Mouse (Mus musculus): Measurements from ENCODE around the gene Otop2.
A peak's percentile ranks its signal among the peaks of the same experiment; 100 is the strongest.

The Otop2 gene

GRCm38 (mm10) chr11:115275954-115276353 is 31.0 kb upstream of the Otop2 start:
- no peak for DNase-seq (ENCODE audit: inconsistent ontology term)

DNA sequence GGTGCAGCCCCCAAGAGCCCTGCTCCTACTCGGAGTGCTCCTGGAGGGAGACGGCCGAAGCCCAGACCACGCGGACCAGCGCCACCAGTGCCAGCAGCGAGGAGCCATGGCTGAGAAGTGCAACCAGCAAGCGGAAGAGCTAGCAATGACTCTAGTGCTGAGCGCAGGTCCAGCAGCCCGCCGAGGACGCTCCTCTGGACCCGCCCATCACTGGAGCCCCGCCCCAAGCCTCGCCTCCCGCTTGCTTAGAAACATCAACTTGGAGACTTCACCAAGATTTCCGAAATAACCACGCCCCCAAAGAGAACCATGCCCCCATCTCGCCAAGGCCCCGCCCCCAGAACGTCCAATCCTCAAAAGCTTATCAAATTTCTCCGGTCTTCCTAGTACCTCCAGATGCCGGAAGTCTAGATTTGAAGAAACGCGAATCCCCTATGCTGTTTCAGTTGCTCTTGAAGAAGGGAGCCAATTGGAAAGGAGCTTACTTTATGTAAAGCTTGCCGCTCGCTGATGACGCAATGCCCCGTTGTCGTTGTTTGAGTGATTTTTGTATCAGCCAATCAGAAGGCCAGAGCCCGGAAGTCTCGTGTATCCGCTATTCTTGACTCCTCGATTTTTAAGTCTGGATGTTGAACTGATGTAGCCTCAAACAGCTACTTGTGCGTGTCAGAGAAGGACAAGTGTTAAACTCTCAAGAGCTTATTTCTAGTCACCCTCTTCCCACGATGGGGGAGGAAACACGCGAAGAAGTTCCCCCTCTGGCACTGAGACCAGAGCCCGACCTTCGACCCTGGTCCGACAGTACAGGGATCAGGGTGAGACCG is 30.0 kb upstream of the Otop2 start, which contains the start of gene Fdxr:
Gene Fdxr (minus strand): TSS at position 271 of the 824 bp plus-strand sequence.
- DNase-seq (ENCODE audit: inconsistent ontology term) = peak; percentile 100

GRCm38 (mm10) chr11:115277604-115277975 is 29.4 kb upstream of the Otop2 start:
- DNase-seq (ENCODE audit: inconsistent ontology term) = no peak

DNA sequence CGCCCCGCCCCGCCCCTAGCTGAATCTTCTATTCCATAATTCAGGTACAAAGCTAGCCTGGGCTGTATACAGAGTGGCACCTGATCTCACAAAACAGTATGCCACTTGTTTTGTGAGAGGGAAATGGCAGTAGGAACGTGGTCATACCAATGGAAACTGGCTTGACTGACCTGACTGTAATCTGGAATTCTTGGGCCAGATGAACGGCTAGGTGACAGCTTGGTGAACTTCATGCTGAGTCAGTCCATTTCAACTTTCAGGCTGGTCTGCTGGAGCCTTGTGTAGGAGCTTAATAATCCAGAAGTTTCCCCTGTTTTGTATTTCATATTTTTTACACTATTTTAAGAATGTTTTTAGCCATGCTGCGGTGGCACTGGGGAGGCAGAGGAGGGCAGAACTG is 28.8 kb upstream of the Otop2 start:
- DNase-seq (ENCODE audit: inconsistent ontology term) = no peak

- no peak for DNase-seq (ENCODE audit: inconsistent ontology term)
Observed at GRCm38 (mm10) chr11:115279726-115280125, 27.2 kb upstream of the Otop2 start.

DNA sequence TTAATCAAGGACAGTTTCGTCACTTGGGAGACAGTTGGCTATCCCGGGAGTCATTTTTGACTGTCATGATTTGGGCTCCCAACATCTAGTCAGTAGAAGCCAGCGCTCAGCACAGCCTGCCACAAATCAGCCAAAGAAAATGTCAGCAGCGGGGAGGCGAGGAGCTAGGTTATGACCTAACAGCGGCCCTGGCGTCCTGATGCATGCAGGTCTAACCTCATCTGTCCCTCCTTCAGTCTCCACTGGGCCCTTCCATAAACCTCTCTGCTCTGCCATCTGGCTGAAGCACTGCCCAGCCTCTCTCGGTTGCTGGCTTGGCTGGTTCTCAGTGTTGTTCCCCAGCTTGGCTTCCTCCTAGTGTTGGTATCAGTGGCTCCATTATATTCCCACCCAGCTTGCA is 24.7 kb upstream of the Otop2 start:
- DNase-seq (ENCODE audit: inconsistent ontology term) = peak; percentile 31

- DNase-seq (ENCODE audit: inconsistent ontology term) = peak; percentile 47
Observed at GRCm38 (mm10) chr11:115282723-115283485, 24.1 kb upstream of the Otop2 start.

- no peak for DNase-seq (ENCODE audit: inconsistent ontology term)
Observed at GRCm38 (mm10) chr11:115283486-115283765, 23.5 kb upstream of the Otop2 start.

DNA sequence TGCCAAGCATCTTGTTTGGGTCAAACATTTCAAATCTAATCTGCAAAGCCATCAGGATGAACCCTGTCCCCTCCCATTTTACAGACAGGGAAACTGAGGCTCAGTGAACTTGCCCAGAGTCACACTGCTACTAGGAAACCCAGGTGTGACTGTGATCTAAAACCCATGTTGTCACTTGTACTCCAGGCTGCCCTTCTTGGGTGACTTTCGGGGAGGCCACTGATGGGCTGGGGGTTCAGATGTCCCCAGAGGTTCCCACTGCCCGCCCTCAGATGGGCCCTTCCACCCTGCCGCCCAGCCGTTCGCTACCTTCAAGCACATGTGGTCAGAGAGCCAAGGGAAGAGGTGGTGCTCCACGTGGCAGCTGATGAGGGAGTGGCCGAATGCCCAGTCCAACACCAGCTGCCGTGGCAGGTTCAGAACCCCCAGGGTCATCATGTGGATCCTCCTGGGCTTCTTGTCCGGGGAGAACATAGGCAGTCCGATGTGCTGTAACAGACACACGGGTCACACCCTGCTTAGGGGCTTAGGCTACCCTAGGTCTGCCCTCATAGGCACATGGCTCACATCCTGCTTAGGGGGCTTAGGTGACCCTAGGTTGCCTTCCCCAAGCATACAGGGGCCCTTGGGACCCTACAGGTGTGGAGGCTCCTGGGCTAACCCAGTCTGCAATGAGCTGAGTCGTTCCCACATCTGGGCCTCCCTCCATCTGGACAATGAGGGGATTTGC is 22.9 kb upstream of the Otop2 start:
- DNase-seq (ENCODE audit: inconsistent ontology term) = no peak

GRCm38 (mm10) chr11:115285282-115285681 is 21.7 kb upstream of the Otop2 start:
- DNase-seq (ENCODE audit: inconsistent ontology term) = no peak

- no peak for DNase-seq (ENCODE audit: inconsistent ontology term)
Observed at GRCm38 (mm10) chr11:115286201-115286993, 20.6 kb upstream of the Otop2 start.

DNA sequence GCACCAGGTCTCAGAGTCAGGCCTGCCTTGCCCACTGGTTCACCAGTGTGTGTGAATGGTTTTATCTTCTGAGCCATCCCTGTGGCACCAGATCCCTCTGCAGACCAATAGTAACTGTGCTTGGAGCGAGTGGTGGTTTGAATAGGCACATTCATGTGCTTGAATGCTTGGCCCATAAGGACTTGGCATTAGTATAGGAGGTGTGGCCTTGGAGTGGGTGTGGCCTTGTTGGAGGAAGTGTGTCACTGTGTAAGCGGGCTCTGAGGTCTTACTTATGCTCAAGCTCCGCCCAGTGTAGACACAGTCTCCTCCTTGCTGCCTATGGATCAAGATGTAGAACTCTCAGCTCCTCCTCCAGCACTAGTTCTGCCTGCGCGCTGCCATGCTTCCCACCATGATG is 19.6 kb upstream of the Otop2 start:
- DNase-seq (ENCODE audit: inconsistent ontology term) = no peak

DNA sequence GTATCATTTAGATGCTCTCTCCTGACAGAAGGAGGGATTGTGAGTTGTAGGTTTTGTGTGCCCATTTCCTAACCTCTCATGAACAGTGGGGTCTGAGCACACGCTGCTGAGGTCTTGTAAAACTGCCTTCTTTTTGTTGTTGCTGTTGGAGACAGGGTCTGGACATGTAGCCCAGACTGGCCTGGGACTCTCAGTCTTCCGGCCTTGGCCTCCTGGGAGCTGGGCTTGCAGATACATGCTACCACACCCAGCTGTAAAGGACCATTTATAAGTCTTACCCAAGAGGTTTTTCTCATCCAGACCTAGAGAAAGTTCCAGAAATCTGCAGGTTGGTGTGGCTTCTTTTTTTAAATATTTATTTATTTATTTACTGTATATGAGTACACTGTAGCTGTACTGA is 18.7 kb upstream of the Otop2 start:
- no peak for DNase-seq (ENCODE audit: inconsistent ontology term)

- no peak for DNase-seq (ENCODE audit: inconsistent ontology term)
Observed at GRCm38 (mm10) chr11:115289885-115290284, 17.1 kb upstream of the Otop2 start.

GRCm38 (mm10) chr11:115290314-115290713 is 16.6 kb upstream of the Otop2 start:
- no peak for DNase-seq (ENCODE audit: inconsistent ontology term)

DNA sequence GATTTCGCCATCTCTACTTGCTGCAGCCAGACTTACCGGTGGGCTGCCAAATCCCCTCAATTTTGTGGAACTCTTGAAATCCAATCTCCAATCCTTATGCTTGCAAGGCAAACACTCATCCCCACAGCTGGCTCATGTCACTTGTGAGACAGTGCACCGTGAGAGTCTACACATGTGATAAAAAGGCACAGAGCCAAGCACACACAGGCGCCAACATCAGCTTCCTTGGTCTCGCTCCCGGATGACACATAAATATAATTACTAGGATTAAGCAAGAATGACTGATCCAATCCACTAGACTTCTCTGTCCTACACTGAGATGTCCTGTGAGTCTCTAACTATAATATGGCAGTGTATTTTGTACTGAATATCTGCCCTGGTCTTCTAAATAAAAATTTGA is 16.0 kb upstream of the Otop2 start:
- DNase-seq (ENCODE audit: inconsistent ontology term) = peak; percentile 34

DNA sequence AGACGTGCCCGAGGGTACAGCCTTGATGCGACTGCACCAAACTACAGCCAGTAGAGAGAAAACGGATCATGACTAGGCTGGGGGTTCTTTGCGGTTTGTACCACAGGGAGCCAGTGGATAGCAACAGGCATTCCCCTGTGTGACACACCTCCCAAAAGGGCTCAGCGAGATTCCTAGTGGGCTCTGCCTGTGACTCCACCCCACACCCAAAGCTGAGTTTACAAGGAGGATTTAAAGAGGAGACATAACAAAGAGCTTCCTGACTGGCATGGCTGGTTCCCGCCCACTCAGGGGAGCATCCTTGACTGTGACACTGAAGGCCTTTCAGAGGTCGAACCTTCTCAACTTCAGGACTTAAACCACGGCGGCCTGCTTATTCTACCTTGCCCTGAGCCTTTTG is 15.5 kb upstream of the Otop2 start:
- no peak for DNase-seq (ENCODE audit: inconsistent ontology term)

DNA sequence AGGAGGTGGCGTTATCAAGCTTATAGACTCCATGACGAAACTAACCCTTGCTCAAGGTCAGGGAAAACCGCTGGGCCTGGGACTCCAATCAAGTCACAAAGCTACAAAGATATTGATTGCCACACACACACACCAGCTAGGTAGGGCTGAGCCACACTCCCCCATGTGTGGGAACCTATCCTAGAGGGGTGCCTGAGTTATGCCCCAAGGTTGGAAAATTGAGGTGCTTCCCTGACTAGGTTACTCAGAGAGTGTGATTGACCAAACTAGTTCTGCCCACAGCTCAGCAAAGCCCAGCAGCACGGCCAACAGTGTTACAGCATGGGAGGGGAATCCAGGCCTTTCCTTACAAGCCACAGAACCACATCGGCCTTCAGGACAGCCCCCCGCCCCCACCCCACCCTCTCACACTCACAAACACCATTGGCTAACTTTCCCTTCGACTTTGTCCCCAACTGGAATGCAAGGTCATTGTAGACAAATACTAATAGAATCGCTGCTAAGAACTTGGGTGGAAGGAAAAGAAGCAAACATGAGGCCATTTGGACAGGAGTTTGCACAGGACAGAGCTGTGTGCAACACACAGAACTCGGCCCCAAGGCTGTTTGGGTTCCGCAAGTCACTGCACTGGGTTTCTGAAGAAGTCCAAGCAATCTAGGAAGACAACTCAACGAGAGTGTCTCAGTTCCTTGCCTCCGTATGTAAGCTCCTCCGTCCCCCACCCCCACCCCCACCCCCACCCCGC is 14.2 kb upstream of the Otop2 start:
- DNase-seq (ENCODE audit: inconsistent ontology term) = no peak

- DNase-seq (ENCODE audit: inconsistent ontology term) = no peak
Observed at GRCm38 (mm10) chr11:115295939-115296338, 11.0 kb upstream of the Otop2 start.

GRCm38 (mm10) chr11:115296471-115297210 is 10.3 kb upstream of the Otop2 start:
- DNase-seq (ENCODE audit: inconsistent ontology term) = no peak

All from Muller cell, postnatal 12 days (primary cell).